Mouse (Mus musculus): ENCODE data around the gene C1galt1. TPM values are rescaled to one million over a fixed set of nuclear protein-coding genes. Genes with fewer than 3 reads are reported as not detected.

Gene C1galt1
- polyA plus RNA-seq, 1 experiment from 2014 or later, result 8.1 TPM

- WGBS, result 68% methylated on average over 6 of the region's 6 CpGs
- no peak for TF ChIP-seq CTCF (IDR thresholded peaks at IDR 0.05; ENCODE audit: low read depth)
- no peak for TF ChIP-seq EP300 (optimal IDR thresholded peaks at IDR 0.05)
These were observed 22.0 kb upstream of the C1galt1 start for GRCm38 (mm10) chr6:7822688-7823087.

GRCm38 (mm10) chr6:7830793-7831192 lies 13.8 kb upstream of the C1galt1 start:
- Histone ChIP-seq H3K27me3 (ENCODE audit: control insufficient read depth, insufficient read depth, low read length) (no peaks in the 10 kb centered on the region), H3K9me3 (ENCODE audit: control insufficient read depth, low read length) (no peaks in the 10 kb centered on the region), H3K36me3 (ENCODE audit: control insufficient read depth, insufficient read depth, low read length) (no peaks in the 10 kb centered on the region), H3K4me3 (ENCODE audit: low read depth, low read length) (no peak overlapping the region), H3K9ac (ENCODE audit: low read length) (no peak overlapping the region), H3K4me1 (replicated peaks; ENCODE audit: control insufficient read depth, insufficient read depth) (no peaks in the 10 kb centered on the region), H3K27ac (replicated peaks) (no peak overlapping the region; the same call in 1 of the 2 replicates), H3K4me2 (replicated peaks; ENCODE audit: low read depth) (no peak overlapping the region)
- TF ChIP-seq CTCF (IDR thresholded peaks at IDR 0.05; ENCODE audit: low read depth) (no peak), EP300 (optimal IDR thresholded peaks at IDR 0.05) (no peak)
- ATAC-seq (ENCODE audit: low FRiP score, low TSS enrichment) (peak; percentile 95), DNase-seq (ENCODE audit: low spot score) (peak; percentile 59)
- 49% methylated on average over 8 of the region's 8 CpGs for WGBS

More at GRCm38 (mm10) chr6:7822688-7823087, 22.0 kb upstream of the C1galt1 start:
- Histone ChIP-seq H3K27me3 (ENCODE audit: control insufficient read depth, insufficient read depth, low read length) (no peaks in the 10 kb centered on the region), H3K27ac (replicated peaks) (no peak overlapping the region), H3K36me3 (ENCODE audit: control insufficient read depth, insufficient read depth, low read length) (no peaks in the 10 kb centered on the region), H3K4me3 (ENCODE audit: low read depth, low read length) (no peak overlapping the region), H3K9me3 (ENCODE audit: control insufficient read depth, low read length) (no peaks in the 10 kb centered on the region), H3K4me2 (replicated peaks; ENCODE audit: low read depth) (no peak overlapping the region), H3K4me1 (replicated peaks; ENCODE audit: control insufficient read depth, insufficient read depth) (no peaks in the 10 kb centered on the region), H3K9ac (ENCODE audit: low read length) (no peak overlapping the region)
- no peak for DNase-seq (ENCODE audit: low spot score)
- ATAC-seq (ENCODE audit: low FRiP score, low TSS enrichment), result no peak

- Histone ChIP-seq H3K9me3 (ENCODE audit: control insufficient read depth, low read length) (no peaks in the 10 kb centered on the region), H3K36me3 (ENCODE audit: control insufficient read depth, insufficient read depth, low read length) (no peaks in the 10 kb centered on the region)
- TF ChIP-seq EP300 (optimal IDR thresholded peaks at IDR 0.05) (no peak), CTCF (IDR thresholded peaks at IDR 0.05; ENCODE audit: low read depth) (no peak)
These were observed 12.0 kb upstream of the C1galt1 start for GRCm38 (mm10) chr6:7832564-7833175.

GRCm38 (mm10) chr6:7843726-7844411 lies 773 bp upstream of the C1galt1 start:
- peak overlapping the region; percentile 18; the same call in 1 of the 2 replicates for H3K4me2 ChIP-seq (replicated peaks; ENCODE audit: low read depth)
- peak overlapping the region; percentile 89 for H3K4me3 ChIP-seq (ENCODE audit: low read depth, low read length)
- ATAC-seq (ENCODE audit: low FRiP score, low TSS enrichment) (no peak), DNase-seq (ENCODE audit: low spot score) (no peak)
- no peaks in the 10 kb centered on the region for H3K36me3 ChIP-seq (ENCODE audit: control insufficient read depth, insufficient read depth, low read length)
- H3K27ac ChIP-seq (replicated peaks), result peak overlapping the region; percentile 98
- no peaks in the 10 kb centered on the region for H3K27me3 ChIP-seq (ENCODE audit: control insufficient read depth, insufficient read depth, low read length)
- WGBS, result 48% methylated on average over 10 of the region's 10 CpGs
- TF ChIP-seq EP300 (optimal IDR thresholded peaks at IDR 0.05) (no peak), CTCF (IDR thresholded peaks at IDR 0.05; ENCODE audit: low read depth) (no peak)
- H3K4me1 ChIP-seq (replicated peaks; ENCODE audit: control insufficient read depth, insufficient read depth), result no peaks in the 10 kb centered on the region
- no peak overlapping the region for H3K9ac ChIP-seq (ENCODE audit: low read length)
- H3K9me3 ChIP-seq (ENCODE audit: control insufficient read depth, low read length), result no peaks in the 10 kb centered on the region

More at GRCm38 (mm10) chr6:7832564-7833175, 12.0 kb upstream of the C1galt1 start:
- H3K27me3 ChIP-seq (ENCODE audit: control insufficient read depth, insufficient read depth, low read length), result no peaks in the 10 kb centered on the region
- no peak for DNase-seq (ENCODE audit: low spot score)
- H3K9ac ChIP-seq (ENCODE audit: low read length), result no peak overlapping the region
- H3K4me1 ChIP-seq (replicated peaks; ENCODE audit: control insufficient read depth, insufficient read depth), result no peaks in the 10 kb centered on the region
- H3K4me2 ChIP-seq (replicated peaks; ENCODE audit: low read depth), result no peak overlapping the region
- no peak for ATAC-seq (ENCODE audit: low FRiP score, low TSS enrichment)
- no peak overlapping the region for H3K4me3 ChIP-seq (ENCODE audit: low read depth, low read length)
- no peak overlapping the region for H3K27ac ChIP-seq (replicated peaks)
- 60% methylated on average over 6 of the region's 6 CpGs for WGBS

- Histone ChIP-seq H3K36me3 (ENCODE audit: control insufficient read depth, insufficient read depth, low read length) (no peaks in the 10 kb centered on the region), H3K27ac (replicated peaks) (peak overlapping the region; percentile 98), H3K4me2 (replicated peaks; ENCODE audit: low read depth) (peak overlapping the region; percentile 62), H3K9ac (ENCODE audit: low read length) (peak overlapping the region; percentile 96), H3K4me1 (replicated peaks; ENCODE audit: control insufficient read depth, insufficient read depth) (no peaks in the 10 kb centered on the region), H3K9me3 (ENCODE audit: control insufficient read depth, low read length) (no peaks in the 10 kb centered on the region), H3K27me3 (ENCODE audit: control insufficient read depth, insufficient read depth, low read length) (no peaks in the 10 kb centered on the region), H3K4me3 (ENCODE audit: low read depth, low read length) (peak overlapping the region; percentile 89)
- peak; percentile 99 for DNase-seq (ENCODE audit: low spot score)
- TF ChIP-seq EP300 (optimal IDR thresholded peaks at IDR 0.05), result no peak
- peak; percentile 72 for TF ChIP-seq CTCF (IDR thresholded peaks at IDR 0.05; ENCODE audit: low read depth)
- peak; percentile 94 for ATAC-seq (ENCODE audit: low FRiP score, low TSS enrichment)
- under 1% methylated on average over 29 of the region's 33 CpGs for WGBS
These were observed 235 bp upstream of the C1galt1 start for GRCm38 (mm10) chr6:7844412-7844801.

GRCm38 (mm10) chr6:7845680-7846017 lies 1.0 kb downstream of the C1galt1 start:
- Histone ChIP-seq H3K27me3 (ENCODE audit: control insufficient read depth, insufficient read depth, low read length) (no peaks in the 10 kb centered on the region), H3K36me3 (ENCODE audit: control insufficient read depth, insufficient read depth, low read length) (no peaks in the 10 kb centered on the region), H3K9ac (ENCODE audit: low read length) (peak overlapping the region; percentile 96), H3K4me3 (ENCODE audit: low read depth, low read length) (peak overlapping the region; percentile 89), H3K9me3 (ENCODE audit: control insufficient read depth, low read length) (no peaks in the 10 kb centered on the region), H3K4me2 (replicated peaks; ENCODE audit: low read depth) (peak overlapping the region; percentile 62), H3K27ac (replicated peaks) (peak overlapping the region; percentile 26; the same call in 1 of the 2 replicates), H3K4me1 (replicated peaks; ENCODE audit: control insufficient read depth, insufficient read depth) (no peaks in the 10 kb centered on the region)
- ATAC-seq (ENCODE audit: low FRiP score, low TSS enrichment) (no peak), DNase-seq (ENCODE audit: low spot score) (peak; percentile 23)
- no peak for TF ChIP-seq EP300 (optimal IDR thresholded peaks at IDR 0.05)
- no peak for TF ChIP-seq CTCF (IDR thresholded peaks at IDR 0.05; ENCODE audit: low read depth)
- WGBS, result 5% methylated on average over 6 of the region's 6 CpGs

Data from stomach, postnatal 0 days (tissue).